Mouse (Mus musculus) heart, embryonic 14.5 days (tissue): ENCODE data around the gene Hist1h3h. TPM values are rescaled to one million over a fixed set of nuclear protein-coding genes. Genes with fewer than 3 reads are reported as not detected.
A peak's percentile ranks its signal among the peaks of the same experiment; 100 is the strongest.
"Not testable (repeated sequence)": the region's sequence is repeated elsewhere in the genome, so short reads cannot be mapped to it uniquely, and the experiment has no call there.

Source experiments
- ATAC-seq: fragments of 200-750 bp; cut with Nextera tagmentation; 2 replicates; pipeline ENCODE4 v1.8.0; 2017; ENCODE audit warnings: low read depth, moderate TSS enrichment; ENCODE audit not compliant: insufficient number of reproducible peaks, insufficient read depth, low FRiP score
- H3K27ac ChIP-seq, 2 experiments: fragments of 200-500 bp in 1 of 2; fragments of 300-500 bp in 1 of 2; sonication (generic) in 1 of 2; replicated peaks in 1 of 2; 2 replicates each; pipeline ENCODE4 v1.5.1; 2012 to 2014; ENCODE audit warnings: low read depth in 2 of 2, low read length in 2 of 2, control low read depth in 1 of 2, mild to moderate bottlenecking in 1 of 2, mixed read lengths in 1 of 2; ENCODE audit not compliant: control insufficient read depth in 1 of 2, insufficient read depth in 1 of 2
- H3K27me3 ChIP-seq: fragments of 300-500 bp; sonication (generic); 2 replicates; pipeline ENCODE4 v1.6.1; 2014; ENCODE audit warnings: mild to moderate bottlenecking, low read length, control low read depth; ENCODE audit not compliant: control insufficient read depth, insufficient read depth
- H3K36me3 ChIP-seq: fragments of 300-500 bp; sonication (generic); 2 replicates; pipeline ENCODE4 v1.6.1; 2014; ENCODE audit warnings: mild to moderate bottlenecking, control low read depth, low read length, mixed read lengths; ENCODE audit not compliant: control insufficient read depth, insufficient read depth
- H3K4me1 ChIP-seq, 2 experiments: fragments of 200-500 bp in 1 of 2; fragments of 300-500 bp in 1 of 2; sonication (generic) in 1 of 2; 2 replicates each; pipeline ENCODE4 v1.6.1; 2012 to 2014; ENCODE audit warnings: low read length in 2 of 2, control low read depth in 1 of 2, mixed read lengths in 1 of 2; ENCODE audit not compliant: control insufficient read depth in 2 of 2, insufficient read depth in 2 of 2
- H3K4me2 ChIP-seq: fragments of 300-500 bp; sonication (generic); 2 replicates; pipeline ENCODE4 v1.6.1; 2014; ENCODE audit warnings: mild to moderate bottlenecking, low read length
- H3K4me3 ChIP-seq, 2 experiments: fragments of 200-500 bp in 1 of 2; fragments of 300-500 bp in 1 of 2; sonication (generic) in 1 of 2; 2 replicates each; pipeline ENCODE4 v1.5.1; 2012 to 2014; ENCODE audit warnings: low read length in 2 of 2, mild to moderate bottlenecking in 2 of 2, control low read depth in 1 of 2, low read depth in 1 of 2, moderate library complexity in 1 of 2; ENCODE audit not compliant: control insufficient read depth in 1 of 2, insufficient read depth in 1 of 2
- H3K9ac ChIP-seq: fragments of 300-500 bp; sonication (generic); 2 replicates; pipeline ENCODE4 v1.6.1; 2014; ENCODE audit warnings: mild to moderate bottlenecking, low read length
- H3K9me3 ChIP-seq: fragments of 300-500 bp; sonication (generic); 2 replicates; pipeline ENCODE4 v1.6.1; 2016; ENCODE audit warnings: low read length, control low read depth; ENCODE audit not compliant: control insufficient read depth
- WGBS: fragments of 180-500 bp; shearing (Covaris S2); extraction: QIAGEN DNeasy Blood & Tissue Kit; methylation state at CpG from one replicate; pipeline ENCODE4 v1.1.7; 2014; 5-methylcytosine and 5-hydroxymethylcytosine counted together
- polyA plus RNA-seq: library from polyadenylated mRNA; unstranded; fragments of >200 nt; fragmentation: Nextera tagmentation; extraction: Ambion mirVana; gene quantifications from 2 replicates; pipeline ENCODE4 v1.2.1, GENCODE M21; 2014

The Hist1h3h gene
- polyA plus RNA-seq, 1 experiment from 2014 or later = 4.4 TPM

- H3K9ac ChIP-seq = peak overlapping the region; percentile 75; the same call in 1 of the 2 replicates
- peaks cover 2 to 28% of the 10 kb centered on the region in 2 experiments; a peak in 3 of 4 replicates for H3K4me1 ChIP-seq
- peak overlapping the region; percentile 61 for H3K4me2 ChIP-seq
- ATAC-seq = no peak
- H3K9me3 ChIP-seq = no peaks in the 10 kb centered on the region
- H3K27me3 ChIP-seq = no peaks in the 10 kb centered on the region
- peak overlapping the region; percentile 44 to 88; a peak in 3 of 4 replicates for H3K27ac ChIP-seq
- 20% methylated on average over 3 of the region's 3 CpGs for WGBS
- H3K36me3 ChIP-seq = no peaks in the 10 kb centered on the region
- H3K4me3 ChIP-seq = no peak overlapping the region
These were observed 34.4 kb downstream of the Hist1h3h start for GRCm38 (mm10) chr13:21751827-21752226.

DNA sequence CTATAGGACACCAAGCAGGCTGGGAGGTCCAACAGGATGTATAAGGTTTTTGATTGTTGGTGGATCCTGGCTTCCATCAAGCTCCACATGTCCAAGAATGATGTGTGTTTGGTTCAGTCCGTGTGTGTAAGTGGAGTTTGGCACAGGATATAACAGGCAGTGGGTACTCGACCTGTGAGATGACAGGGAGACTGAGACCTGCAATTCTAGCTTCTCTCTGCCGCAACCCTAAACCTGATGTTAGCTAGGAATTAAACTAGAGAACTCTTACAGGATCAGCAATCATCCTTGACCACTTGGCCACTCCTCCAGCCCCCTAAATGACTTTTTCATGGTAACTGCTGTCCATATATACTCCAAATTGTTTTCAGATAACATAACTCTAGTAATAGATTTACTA, 34.9 kb downstream of the Hist1h3h start:
- H3K4me2 ChIP-seq = peak overlapping the region; percentile 61
- WGBS = 29% methylated on average over 3 of the region's 3 CpGs
- peak overlapping the region; percentile 75; the same call in 1 of the 2 replicates for H3K9ac ChIP-seq
- H3K36me3 ChIP-seq = no peaks in the 10 kb centered on the region
- H3K27me3 ChIP-seq = no peaks in the 10 kb centered on the region
- no peak overlapping the region for H3K4me3 ChIP-seq
- H3K4me1 ChIP-seq = peaks cover 2 to 28% of the 10 kb centered on the region in 2 experiments; a peak in 3 of 4 replicates
- ATAC-seq = no peak
- peak overlapping the region in 1 of 2 experiments; percentile 88; a peak in 2 of 4 replicates for H3K27ac ChIP-seq
- H3K9me3 ChIP-seq = no peaks in the 10 kb centered on the region

GRCm38 (mm10) chr13:21753051-21753523, 35.6 kb downstream of the Hist1h3h start:
- WGBS = 3% methylated on average over 10 of the region's 10 CpGs
- ATAC-seq = no peak; the same call in 1 of the 2 replicates
- Histone ChIP-seq H3K4me2 (peak overlapping the region; percentile 61), H3K9ac (peak overlapping the region; percentile 75), H3K27ac (peak overlapping the region; percentile 79 to 88), H3K9me3 (no peaks in the 10 kb centered on the region), H3K27me3 (no peaks in the 10 kb centered on the region), H3K4me1 (peaks cover 2 to 28% of the 10 kb centered on the region in 2 experiments; a peak in 3 of 4 replicates), H3K36me3 (no peaks in the 10 kb centered on the region), H3K4me3 (peak overlapping the region; percentile 37 to 48)

DNA sequence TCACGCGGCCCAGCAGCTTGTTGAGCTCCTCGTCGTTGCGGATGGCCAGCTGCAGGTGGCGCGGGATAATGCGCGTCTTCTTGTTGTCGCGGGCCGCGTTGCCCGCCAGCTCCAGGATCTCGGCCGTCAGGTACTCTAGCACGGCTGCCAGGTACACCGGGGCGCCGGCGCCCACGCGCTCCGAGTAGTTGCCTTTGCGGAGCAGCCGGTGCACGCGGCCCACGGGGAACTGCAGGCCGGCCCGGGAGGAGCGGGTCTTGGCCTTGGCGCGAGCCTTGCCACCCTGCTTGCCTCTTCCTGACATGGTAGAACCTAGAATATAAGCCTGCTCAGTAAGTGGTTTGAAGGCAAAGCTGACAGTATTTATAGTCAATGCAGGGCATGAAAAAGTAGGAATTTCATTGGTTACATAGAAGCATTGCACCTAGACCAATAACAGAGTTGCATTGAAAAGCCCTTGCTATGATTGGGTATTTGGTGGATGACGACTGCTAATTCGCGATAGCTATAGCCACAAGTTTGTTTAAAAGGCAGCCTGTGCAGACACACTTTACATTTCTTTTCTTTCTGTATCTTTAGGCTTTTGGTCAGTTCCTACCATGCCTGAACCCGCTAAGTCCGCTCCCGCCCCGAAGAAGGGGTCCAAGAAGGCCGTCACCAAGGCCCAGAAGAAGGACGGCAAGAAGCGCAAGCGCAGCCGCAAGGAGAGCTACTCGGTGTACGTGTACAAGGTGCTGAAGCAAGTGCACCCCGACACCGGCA, 36.2 kb downstream of the Hist1h3h start, which contains the start of the genes Hist1h2ak and Hist1h2bn:
Hist1h2ak (minus strand) TSS at position 304 of the 762 bp plus-strand sequence.
Hist1h2bn (plus strand) TSS at position 600 of the 762 bp plus-strand sequence.
- peak; percentile 90 for ATAC-seq
- WGBS = under 1% methylated on average over 38 of the region's 50 CpGs
- Histone ChIP-seq H3K4me1 (peaks cover 2 to 28% of the 10 kb centered on the region in 2 experiments; a peak in 3 of 4 replicates), H3K27ac (peak within 1 kb of the TSS; percentile 88 to 94), H3K9ac (peak within 1 kb of the TSS; percentile 75), H3K4me3 (peak within 1 kb of the TSS; percentile 37 to 59), H3K4me2 (peak within 1 kb of the TSS; percentile 61)
- not testable (repeated sequence) for H3K27me3 ChIP-seq, H3K9me3 ChIP-seq, H3K36me3 ChIP-seq

DNA sequence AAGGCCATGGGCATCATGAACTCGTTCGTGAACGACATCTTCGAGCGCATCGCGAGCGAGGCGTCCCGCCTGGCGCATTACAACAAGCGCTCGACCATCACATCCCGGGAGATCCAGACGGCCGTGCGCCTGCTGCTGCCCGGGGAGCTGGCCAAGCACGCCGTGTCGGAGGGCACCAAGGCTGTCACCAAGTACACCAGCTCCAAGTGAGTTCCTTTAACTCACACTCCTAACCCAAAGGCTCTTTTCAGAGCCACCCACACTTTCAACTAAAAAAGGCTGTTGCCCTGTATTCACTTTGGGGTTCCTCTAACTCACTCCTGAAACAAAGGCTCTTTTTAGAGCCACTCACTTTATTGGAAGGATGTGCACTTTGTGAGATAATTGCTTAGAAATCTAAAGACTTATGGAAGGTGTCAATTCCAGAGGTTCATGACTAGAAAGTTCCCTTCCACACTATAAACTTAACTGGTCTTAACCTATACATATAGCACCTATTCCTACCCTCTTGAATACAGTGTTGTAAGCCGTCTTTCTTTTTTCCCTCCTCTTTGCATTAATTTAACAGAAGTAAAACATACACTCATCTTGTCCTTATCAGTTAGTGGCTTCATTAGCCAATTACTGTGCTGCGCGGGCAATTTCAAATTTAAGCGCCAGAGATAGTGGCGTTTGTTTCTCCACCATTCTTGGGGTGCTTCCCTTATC, 37.0 kb downstream of the Hist1h3h start:
- 1% methylated on average over 12 of the region's 26 CpGs for WGBS
- H3K9me3 ChIP-seq, H3K27me3 ChIP-seq, H3K36me3 ChIP-seq: not testable (repeated sequence)
- Histone ChIP-seq H3K27ac (peak overlapping the region; percentile 88 to 94), H3K9ac (peak overlapping the region; percentile 69), H3K4me1 (peaks cover 1 to 26% of the 10 kb centered on the region in 2 experiments; a peak in 3 of 4 replicates), H3K4me3 (peak overlapping the region; percentile 37 to 59), H3K4me2 (peak overlapping the region; percentile 61)
- ATAC-seq = peak; percentile 7; the same call in 1 of the 2 replicates

GRCm38 (mm10) chr13:21755707-21756106, 38.2 kb downstream of the Hist1h3h start:
- Histone ChIP-seq H3K4me2 (peak overlapping the region; percentile 61), H3K4me1 (peaks cover 0 to 23% of the 10 kb centered on the region in 2 experiments; a peak in 2 of 4 replicates), H3K27ac (no peak overlapping the region), H3K9ac (peak overlapping the region; percentile 62), H3K9me3 (no peaks in the 10 kb centered on the region), H3K4me3 (peak overlapping the region in 1 of 2 experiments; percentile 37; a peak in 2 of 4 replicates), H3K36me3 (no peaks in the 10 kb centered on the region), H3K27me3 (no peaks in the 10 kb centered on the region)
- WGBS = 84% methylated on average over 1 of the region's 1 CpGs
- no peak for ATAC-seq
